Mouse (Mus musculus) lung, embryonic 15.5 days (tissue): ENCODE measurements at regions not wholly inside any gene's neighbourhood (a gene's known extent, or its start where the extent isn't known, plus 50 kb on each side); places are given as distances from the start of the nearest gene placed in this dataset.

Experiments used
- ATAC-seq: fragments of 200-750 bp; cut with Nextera tagmentation; 2 replicates; pipeline ENCODE4 v1.8.0; 2017; ENCODE audit warnings: moderate number of reproducible peaks, borderline replicate concordance; ENCODE audit not compliant: low FRiP score, low TSS enrichment; ENCODE audit errors: extremely low read depth
- H3K27ac ChIP-seq: fragments of 300-500 bp; sonication (generic); 2 replicates; pipeline ENCODE4 v1.5.1; 2015; ENCODE audit warnings: moderate library complexity, mild to moderate bottlenecking, inconsistent platforms
- H3K27me3 ChIP-seq: fragments of 300-500 bp; sonication (generic); 2 replicates; pipeline ENCODE4 v1.6.1; 2015; ENCODE audit warnings: inconsistent platforms
- H3K36me3 ChIP-seq: fragments of 300-500 bp; sonication (generic); 2 replicates; pipeline ENCODE4 v1.6.1; 2015; ENCODE audit warnings: inconsistent platforms
- H3K4me1 ChIP-seq: fragments of 300-500 bp; sonication (generic); 2 replicates; pipeline ENCODE4 v1.6.1; 2015; ENCODE audit warnings: inconsistent platforms
- H3K4me2 ChIP-seq: fragments of 300-500 bp; sonication (generic); 2 replicates; pipeline ENCODE4 v1.6.1; 2015; ENCODE audit warnings: inconsistent platforms, mild to moderate bottlenecking, moderate library complexity
- H3K4me3 ChIP-seq: fragments of 300-500 bp; sonication (generic); 2 replicates; pipeline ENCODE4 v1.5.1; 2015; ENCODE audit warnings: mild to moderate bottlenecking, inconsistent platforms
- H3K9ac ChIP-seq: fragments of 300-500 bp; sonication (generic); 2 replicates; pipeline ENCODE4 v1.6.1; 2015; ENCODE audit warnings: inconsistent platforms
- H3K9me3 ChIP-seq: fragments of 300-500 bp; sonication (generic); 2 replicates; pipeline ENCODE4 v1.6.1; 2016; ENCODE audit warnings: inconsistent platforms
- WGBS: fragments of 180-500 bp; shearing (Covaris S2); methylation state at CpG from one replicate; pipeline ENCODE4 v1.1.7; 2015; 5-methylcytosine and 5-hydroxymethylcytosine counted together

DNA sequence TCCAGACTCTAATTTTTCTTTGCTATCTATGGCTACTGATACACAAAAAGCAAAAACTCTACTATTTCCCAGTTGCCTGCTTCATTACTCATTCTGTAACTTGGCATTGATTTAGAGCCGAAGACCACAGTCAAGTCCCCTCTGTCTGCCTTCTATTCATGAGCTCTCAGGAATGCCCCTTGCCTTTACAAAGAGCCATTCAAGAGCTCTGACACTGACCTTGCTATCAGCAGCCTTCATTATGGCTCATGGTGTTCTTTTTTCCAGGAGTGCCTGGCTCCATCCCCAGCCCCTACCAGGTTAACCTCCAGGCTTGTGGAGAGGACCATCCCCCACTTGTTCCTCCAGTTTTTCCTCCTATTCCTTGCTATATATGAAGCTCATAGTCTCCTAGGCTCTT, 151.8 kb upstream of the Emcn start:
- no peak overlapping the region for H3K4me2 ChIP-seq
- no peak overlapping the region for H3K9ac ChIP-seq
- 54% methylated on average over 1 of the region's 1 CpGs for WGBS
- no peaks in the 10 kb centered on the region for H3K36me3 ChIP-seq
- H3K4me3 ChIP-seq: no peak overlapping the region
- H3K9me3 ChIP-seq: no peaks in the 10 kb centered on the region
- H3K27ac ChIP-seq: no peak overlapping the region
- ATAC-seq: no peak
- H3K27me3 ChIP-seq: no peaks in the 10 kb centered on the region
- no peaks in the 10 kb centered on the region for H3K4me1 ChIP-seq

DNA sequence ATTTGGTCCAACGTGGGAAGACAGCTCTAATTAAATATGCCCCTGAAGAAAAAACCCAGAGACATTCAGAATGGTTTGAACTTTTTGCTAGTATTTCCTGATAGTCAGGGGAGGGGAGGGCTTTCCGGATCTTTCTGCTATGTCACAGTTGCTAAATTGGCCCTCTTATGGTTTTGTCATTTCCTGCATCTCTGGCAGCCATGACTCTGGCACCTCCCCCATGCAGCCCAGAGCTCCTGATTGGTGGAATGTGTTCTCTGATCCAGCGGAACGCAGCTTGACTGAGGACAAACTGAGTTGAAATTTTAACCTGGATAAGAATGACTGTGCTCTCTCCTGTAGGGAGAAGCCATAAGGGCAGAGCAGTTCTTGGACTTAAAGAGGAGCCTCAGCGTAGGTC, 150.4 kb upstream of the Emcn start:
- no peaks in the 10 kb centered on the region for H3K27me3 ChIP-seq
- no peak overlapping the region for H3K9ac ChIP-seq
- H3K27ac ChIP-seq: no peak overlapping the region
- no peaks in the 10 kb centered on the region for H3K9me3 ChIP-seq
- H3K4me1 ChIP-seq: no peaks in the 10 kb centered on the region
- no peak for ATAC-seq
- H3K4me3 ChIP-seq: no peak overlapping the region
- no peak overlapping the region for H3K4me2 ChIP-seq
- 70% methylated on average over 5 of the region's 5 CpGs for whole genome bisulfite sequencing
- no peaks in the 10 kb centered on the region for H3K36me3 ChIP-seq

- Histone ChIP-seq H3K4me1 (no peaks in the 10 kb centered on the region), H3K4me2 (no peak overlapping the region), H3K27ac (no peak overlapping the region), H3K36me3 (no peaks in the 10 kb centered on the region), H3K4me3 (no peak overlapping the region), H3K9ac (no peak overlapping the region), H3K27me3 (no peaks in the 10 kb centered on the region), H3K9me3 (no peaks in the 10 kb centered on the region)
- no peak for ATAC-seq
- WGBS: 87% methylated on average over 4 of the region's 4 CpGs
Measured at GRCm38 (mm10) chr3:137191009-137191408, 149.9 kb upstream of the Emcn start.

GRCm38 (mm10) chr3:137193873-137194272, 147.0 kb upstream of the Emcn start:
- H3K4me1 ChIP-seq: no peaks in the 10 kb centered on the region
- H3K4me2 ChIP-seq: no peak overlapping the region
- WGBS: 64% methylated on average over 1 of the region's 1 CpGs
- H3K27me3 ChIP-seq: no peaks in the 10 kb centered on the region
- H3K9me3 ChIP-seq: no peaks in the 10 kb centered on the region
- ATAC-seq: no peak
- H3K9ac ChIP-seq: no peak overlapping the region
- no peaks in the 10 kb centered on the region for H3K36me3 ChIP-seq
- H3K4me3 ChIP-seq: no peak overlapping the region
- H3K27ac ChIP-seq: no peak overlapping the region

DNA sequence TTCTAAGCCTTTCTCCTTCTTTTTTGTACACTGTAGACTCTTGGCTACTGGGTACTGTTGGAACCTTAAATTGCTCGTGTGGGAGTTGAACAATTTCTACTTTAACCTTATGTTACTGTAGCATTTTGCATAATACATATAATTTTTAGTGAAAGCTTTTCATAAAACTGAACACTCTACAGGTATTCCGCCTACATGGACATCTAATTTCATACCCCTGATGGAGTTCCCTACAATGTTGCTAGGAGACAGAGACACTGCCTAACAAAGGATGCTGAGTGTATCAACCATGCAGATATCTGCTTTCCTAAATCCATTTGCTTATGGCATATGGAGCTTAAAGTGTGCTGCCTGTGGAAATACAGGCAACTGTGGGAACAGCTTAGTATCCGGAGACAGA, 129.2 kb upstream of the Emcn start:
- Histone ChIP-seq H3K9me3 (no peaks in the 10 kb centered on the region), H3K4me2 (no peak overlapping the region), H3K4me3 (no peak overlapping the region), H3K4me1 (no peaks in the 10 kb centered on the region), H3K27me3 (no peaks in the 10 kb centered on the region), H3K36me3 (no peaks in the 10 kb centered on the region), H3K9ac (no peak overlapping the region), H3K27ac (no peak overlapping the region)
- ATAC-seq: no peak
- 73% methylated on average over 3 of the region's 3 CpGs for WGBS

DNA sequence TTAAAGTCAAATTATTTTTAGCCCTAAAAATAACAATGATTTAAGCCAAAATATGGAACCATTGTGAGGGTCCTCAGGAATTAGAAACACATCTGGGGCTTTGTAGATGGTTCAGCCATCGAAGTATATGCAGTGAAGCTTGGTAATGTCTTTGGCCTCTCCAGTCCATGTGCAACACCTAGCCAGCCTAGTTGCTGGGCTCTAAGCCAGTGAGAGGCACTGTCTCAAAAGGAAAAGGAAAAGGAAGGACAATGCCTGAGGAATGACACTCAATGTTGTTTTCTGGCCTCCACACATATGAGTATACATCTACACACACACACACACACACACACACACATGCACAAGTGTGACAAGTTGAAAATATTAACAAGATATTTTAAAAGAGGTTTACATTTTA, 124.8 kb upstream of the Emcn start:
- Histone ChIP-seq H3K36me3 (no peaks in the 10 kb centered on the region), H3K27me3 (no peaks in the 10 kb centered on the region), H3K4me3 (no peak overlapping the region), H3K4me2 (no peak overlapping the region), H3K4me1 (no peaks in the 10 kb centered on the region), H3K27ac (no peak overlapping the region), H3K9ac (no peak overlapping the region), H3K9me3 (no peaks in the 10 kb centered on the region)
- WGBS: 79% methylated on average over 1 of the region's 1 CpGs
- no peak for ATAC-seq

DNA sequence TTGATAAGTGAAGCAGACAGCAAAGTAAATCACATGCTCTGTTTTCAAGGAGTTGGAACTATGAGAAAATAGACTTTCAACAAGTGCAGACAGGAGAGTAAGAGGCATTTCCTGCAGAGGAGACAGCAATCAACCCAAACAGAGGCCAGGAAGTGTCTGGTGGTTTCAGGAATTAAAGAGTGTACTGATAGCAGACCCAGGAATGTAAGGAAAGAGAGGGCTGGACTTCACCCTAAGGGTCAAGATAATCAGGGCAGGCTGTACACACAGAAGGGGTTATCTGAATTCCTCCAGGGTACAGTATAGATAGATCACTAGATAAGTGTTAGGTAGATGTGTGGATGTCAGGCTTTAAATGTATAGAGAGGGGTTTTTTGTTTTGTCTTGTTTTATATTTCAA, 123.6 kb upstream of the Emcn start:
- no peak overlapping the region for H3K9ac ChIP-seq
- no peaks in the 10 kb centered on the region for H3K36me3 ChIP-seq
- no peaks in the 10 kb centered on the region for H3K9me3 ChIP-seq
- H3K27ac ChIP-seq: no peak overlapping the region
- no peaks in the 10 kb centered on the region for H3K4me1 ChIP-seq
- no peaks in the 10 kb centered on the region for H3K27me3 ChIP-seq
- H3K4me3 ChIP-seq: no peak overlapping the region
- no peak overlapping the region for H3K4me2 ChIP-seq
- no peak for ATAC-seq

GRCm38 (mm10) chr3:137217926-137218325, 122.9 kb upstream of the Emcn start:
- no peaks in the 10 kb centered on the region for H3K9me3 ChIP-seq
- H3K27ac ChIP-seq: no peak overlapping the region
- 88% methylated on average over 5 of the region's 5 CpGs for WGBS
- ATAC-seq: no peak
- H3K4me3 ChIP-seq: no peak overlapping the region
- no peaks in the 10 kb centered on the region for H3K36me3 ChIP-seq
- H3K27me3 ChIP-seq: no peaks in the 10 kb centered on the region
- no peaks in the 10 kb centered on the region for H3K4me1 ChIP-seq
- no peak overlapping the region for H3K9ac ChIP-seq
- no peak overlapping the region for H3K4me2 ChIP-seq

- ATAC-seq: no peak
- Histone ChIP-seq H3K36me3 (no peaks in the 10 kb centered on the region), H3K27me3 (no peaks in the 10 kb centered on the region), H3K9ac (no peak overlapping the region), H3K9me3 (no peaks in the 10 kb centered on the region), H3K4me1 (no peaks in the 10 kb centered on the region), H3K4me3 (no peak overlapping the region), H3K27ac (no peak overlapping the region), H3K4me2 (no peak overlapping the region)
- 78% methylated on average over 1 of the region's 1 CpGs for WGBS
Measured at GRCm38 (mm10) chr3:137226151-137226550, 114.7 kb upstream of the Emcn start.

DNA sequence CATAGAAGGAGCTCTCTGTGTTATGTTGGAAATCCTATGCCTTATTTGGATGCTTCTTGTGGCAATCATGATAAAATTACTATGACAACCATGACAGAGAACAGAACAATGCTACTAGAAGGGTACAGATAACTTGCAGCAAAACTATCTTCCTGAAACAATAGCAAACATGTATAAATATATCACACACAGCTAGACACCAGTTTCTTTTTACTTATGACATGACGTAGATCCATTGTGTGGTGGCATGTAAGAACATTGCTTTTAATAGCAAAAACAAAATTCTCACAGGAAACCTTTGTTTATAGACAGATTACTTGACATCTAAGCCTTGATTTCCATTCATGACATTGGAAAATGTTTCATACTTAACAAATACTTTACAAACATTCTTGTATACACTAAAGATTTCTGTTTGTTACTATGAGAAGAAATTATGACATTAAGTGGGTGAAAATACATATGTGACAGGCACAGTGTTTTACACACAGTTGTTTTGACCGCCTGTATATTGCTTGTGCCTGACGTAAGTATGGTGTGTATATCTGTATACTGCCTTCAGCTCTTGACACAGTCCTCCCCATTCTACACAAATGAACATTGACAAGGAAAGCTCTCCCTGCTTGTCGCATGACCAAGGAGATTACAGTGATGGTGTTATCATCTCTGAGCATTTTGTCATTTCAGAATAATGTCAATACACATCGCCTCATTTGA, 113.6 kb upstream of the Emcn start:
- Histone ChIP-seq H3K4me1 (no peaks in the 10 kb centered on the region), H3K36me3 (no peaks in the 10 kb centered on the region), H3K9me3 (no peaks in the 10 kb centered on the region), H3K27me3 (no peaks in the 10 kb centered on the region), H3K9ac (no peak overlapping the region), H3K4me2 (no peak overlapping the region), H3K4me3 (no peak overlapping the region), H3K27ac (no peak overlapping the region; the same call in 1 of the 2 replicates)
- ATAC-seq: peak; percentile 62; the same call in 1 of the 2 replicates
- WGBS: 46% methylated on average over 5 of the region's 5 CpGs

DNA sequence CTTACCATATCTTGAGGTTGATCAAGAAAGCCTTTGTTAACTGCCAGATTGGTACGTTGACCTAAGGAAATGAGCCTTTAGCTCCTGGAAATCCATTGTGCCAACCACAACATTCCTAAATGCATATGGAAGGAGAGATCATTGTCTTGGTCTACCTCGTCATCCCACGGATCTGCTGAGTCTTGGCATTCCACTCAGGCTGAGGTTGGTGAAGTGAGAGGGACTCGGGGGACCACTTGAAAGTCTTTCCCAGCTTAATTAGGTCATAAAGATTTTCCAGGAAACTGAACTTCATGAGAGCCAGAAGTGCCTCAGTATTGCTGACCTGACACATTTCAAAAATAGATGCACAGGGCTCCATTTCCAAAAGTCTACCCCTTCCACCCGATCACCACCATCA, 112.5 kb upstream of the Emcn start:
- Histone ChIP-seq H3K27me3 (no peaks in the 10 kb centered on the region), H3K9me3 (no peaks in the 10 kb centered on the region), H3K4me2 (no peak overlapping the region), H3K9ac (no peak overlapping the region), H3K27ac (no peak overlapping the region), H3K4me1 (no peaks in the 10 kb centered on the region), H3K36me3 (no peaks in the 10 kb centered on the region), H3K4me3 (no peak overlapping the region)
- no peak for ATAC-seq
- 62% methylated on average over 5 of the region's 5 CpGs for WGBS

- Histone ChIP-seq H3K36me3 (no peaks in the 10 kb centered on the region), H3K9ac (no peak overlapping the region), H3K4me1 (no peaks in the 10 kb centered on the region), H3K27me3 (no peaks in the 10 kb centered on the region), H3K9me3 (no peaks in the 10 kb centered on the region), H3K27ac (0 out of 2 replicates have a peak overlapping the region, but pooled peaks have one; percentile 9), H3K4me3 (no peak overlapping the region), H3K4me2 (no peak overlapping the region)
- 11% methylated on average over 1 of the region's 1 CpGs for WGBS
- ATAC-seq: no peak
Measured at GRCm38 (mm10) chr3:137242877-137243276, 98.0 kb upstream of the Emcn start.

DNA sequence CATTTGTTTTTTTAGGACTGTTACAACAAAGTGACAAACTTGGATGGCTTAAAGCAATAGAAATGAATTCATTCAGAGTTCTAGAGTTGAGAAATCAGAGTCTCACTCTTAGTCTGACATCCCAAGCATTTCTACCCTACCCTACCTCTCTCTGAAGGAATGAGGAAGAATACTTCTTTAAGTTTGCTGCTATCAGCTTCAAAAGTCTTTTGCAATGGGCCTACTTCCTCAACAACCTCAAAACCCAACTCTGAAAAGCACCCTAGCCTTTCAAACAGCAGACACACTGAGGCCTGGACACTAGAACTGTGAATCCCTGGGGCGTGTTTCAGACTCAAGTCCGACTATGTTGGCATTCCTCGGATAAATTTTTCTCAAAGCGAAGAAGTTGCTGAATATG, 77.0 kb upstream of the Emcn start:
- Histone ChIP-seq H3K4me2 (no peak overlapping the region), H3K27me3 (no peaks in the 10 kb centered on the region), H3K9ac (no peak overlapping the region), H3K4me3 (no peak overlapping the region), H3K9me3 (no peaks in the 10 kb centered on the region), H3K27ac (no peak overlapping the region), H3K4me1 (no peaks in the 10 kb centered on the region), H3K36me3 (no peaks in the 10 kb centered on the region)
- ATAC-seq: no peak
- 93% methylated on average over 4 of the region's 4 CpGs for WGBS
